Mouse (Mus musculus) spleen, adult 2 months (tissue): ENCODE data around the gene Defb5. TPM values are rescaled to one million over a fixed set of nuclear protein-coding genes. Genes with fewer than 3 reads are reported as not detected.
"Not testable (repeated sequence)": the region's sequence is repeated elsewhere in the genome, so short reads cannot be mapped to it uniquely, and the experiment has no call there.

ENCODE experiments used
- DNase-seq, 2 experiments: peaks; one replicate each; pipeline versions ENCODE4 v3.0.0 to v3.0.0-alpha.2; 2012 to 2021; ENCODE audit warnings: low spot score in 2 of 2, low read depth in 1 of 2
- H3K27ac ChIP-seq: fragments of 200-500 bp; 2 replicates; pipeline ENCODE4 v1.5.1; 2012; ENCODE audit warnings: low read length, inconsistent platforms; ENCODE audit not compliant: insufficient read depth
- H3K27me3 ChIP-seq: fragments of 200-500 bp; 2 replicates; pipeline ENCODE4 v1.6.1; 2012; ENCODE audit warnings: mild to moderate bottlenecking, moderate library complexity, low read length, inconsistent platforms; ENCODE audit not compliant: control insufficient read depth, insufficient read depth
- H3K36me3 ChIP-seq: fragments of 200-500 bp; 2 replicates; pipeline ENCODE4 v1.6.1; 2012; ENCODE audit warnings: mild to moderate bottlenecking, low read length, inconsistent platforms; ENCODE audit not compliant: control insufficient read depth, insufficient read depth
- H3K4me1 ChIP-seq: fragments of 200-500 bp; 2 replicates; pipeline ENCODE4 v1.6.1; 2011; ENCODE audit warnings: inconsistent platforms; ENCODE audit not compliant: control insufficient read depth, insufficient read depth, insufficient read length
- H3K4me3 ChIP-seq: fragments of 200-500 bp; 2 replicates; pipeline ENCODE4 v1.5.1; 2011; ENCODE audit warnings: mild to moderate bottlenecking, inconsistent platforms; ENCODE audit not compliant: insufficient read depth, insufficient read length; ENCODE audit errors: extremely low read depth
- CTCF ChIP-seq: fragments of 200-500 bp; IDR thresholded peaks from 2 replicates; pipeline ENCODE4 v1.5.1; 2011; ENCODE audit warnings: mild to moderate bottlenecking, inconsistent platforms; ENCODE audit not compliant: insufficient read depth, insufficient read length, insufficient replicate concordance; ENCODE audit errors: extremely low read depth
- POLR2A ChIP-seq: fragments of 200-500 bp; IDR thresholded peaks from 2 replicates; pipeline ENCODE4 v1.6.1; 2011; ENCODE audit warnings: low read depth, low read length, inconsistent platforms
- WGBS: fragments of 180-500 bp; shearing (Covaris S2); methylation state at CpG from one replicate; pipeline ENCODE4 v1.1.7; 2018; 5-methylcytosine and 5-hydroxymethylcytosine counted together
- polyA plus RNA-seq: library from polyadenylated mRNA; depleted of rRNA; stranded (reverse); fragments of >200 nt; gene quantifications from 2 replicates; pipeline ENCODE4 v1.2.3, GENCODE M21; 2012; rRNA removed

Defb5 gene
- polyA plus RNA-seq, result not detected in 2 replicates

GRCm38 (mm10) chr8:19247280-19247679 lies at the start of gene Defb5:
Gene Defb5 (plus strand): TSS chr8:19247580.
- TF ChIP-seq POLR2A, result no peak
- TF ChIP-seq CTCF, result no peak
- WGBS, result 93% methylated on average over 5 of the region's 5 CpGs
- Histone ChIP-seq H3K36me3 (no peaks in the 10 kb centered on the region), H3K4me1 (no peaks in the 10 kb centered on the region), H3K4me3 (no peak within 1 kb of the TSS), H3K27ac (no peak within 1 kb of the TSS), H3K27me3 (no peaks in the 10 kb centered on the region)
- no peak for DNase-seq

GRCm38 (mm10) chr8:19225161-19225560 lies 22.2 kb upstream of the Defb5 start, which contains the start of gene Defb6:
Gene Defb6 (plus strand): TSS chr8:19225478.
- no peaks in the 10 kb centered on the region for H3K36me3 ChIP-seq
- DNase-seq, result no peak
- no peak within 1 kb of the TSS for H3K27ac ChIP-seq
- no peak within 1 kb of the TSS for H3K4me3 ChIP-seq
- no peaks in the 10 kb centered on the region for H3K4me1 ChIP-seq
- TF ChIP-seq CTCF (no peak), POLR2A (no peak)
- 68% methylated on average over 1 of the region's 1 CpGs for WGBS
- H3K27me3 ChIP-seq, result no peaks in the 10 kb centered on the region

DNA sequence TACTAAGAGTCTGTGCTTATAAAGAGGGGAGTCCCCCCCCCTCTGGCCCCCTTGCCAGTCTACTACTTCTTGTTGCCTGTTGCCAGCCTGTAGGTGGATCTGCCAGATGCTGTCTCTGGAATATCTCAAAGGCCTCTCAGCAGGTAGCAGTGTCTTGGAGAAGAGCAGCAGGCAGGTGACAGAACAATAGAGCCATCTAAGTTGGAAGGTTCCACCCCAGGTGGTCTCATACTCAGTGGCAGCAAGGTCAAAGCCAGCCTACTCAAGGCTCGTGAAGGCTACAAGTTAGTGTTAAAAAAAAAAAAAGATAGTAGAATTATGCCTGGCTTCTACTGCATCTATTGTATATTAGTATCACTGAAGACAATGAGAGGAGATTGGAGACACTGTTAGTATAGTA lies 9.3 kb upstream of the Defb5 start:
- Histone ChIP-seq H3K4me1 (no peaks in the 10 kb centered on the region), H3K27ac (no peak overlapping the region), H3K4me3 (no peak overlapping the region), H3K36me3 (no peaks in the 10 kb centered on the region), H3K27me3 (no peaks in the 10 kb centered on the region)
- TF ChIP-seq POLR2A (no peak), CTCF (no peak)
- no peak for DNase-seq
- WGBS, result 74% methylated on average over 1 of the region's 1 CpGs

GRCm38 (mm10) chr8:19239616-19240015 lies 7.8 kb upstream of the Defb5 start, which contains the start of gene Defb46:
Gene Defb46 (plus strand): TSS chr8:19239916.
- no peak for DNase-seq
- Histone ChIP-seq H3K4me1 (no peaks in the 10 kb centered on the region), H3K27ac (no peak within 1 kb of the TSS), H3K36me3 (no peaks in the 10 kb centered on the region), H3K27me3 (no peaks in the 10 kb centered on the region), H3K4me3 (no peak within 1 kb of the TSS)
- TF ChIP-seq POLR2A (no peak), CTCF (no peak)
- 68% methylated on average over 2 of the region's 2 CpGs for WGBS

DNA sequence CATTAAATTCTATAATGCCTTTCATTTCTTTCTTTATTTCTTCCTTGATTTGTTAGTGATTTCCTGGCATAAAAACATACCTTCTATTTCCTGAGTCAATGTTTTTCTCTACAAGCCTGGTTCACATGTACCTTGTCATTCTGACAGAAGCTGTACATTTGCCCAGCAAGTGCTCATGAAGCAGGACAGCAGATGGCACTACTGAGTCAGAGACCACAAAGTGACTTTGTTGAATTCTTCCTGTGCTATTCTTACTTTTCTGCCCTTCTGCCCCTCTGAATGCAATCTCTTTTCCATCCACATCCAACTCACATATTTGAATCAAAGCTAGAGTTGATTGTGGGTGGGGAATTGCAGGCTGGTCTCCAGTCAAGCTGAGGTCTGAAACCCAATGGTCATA lies 10.8 kb downstream of the Defb5 start:
- Histone ChIP-seq H3K4me1 (no peaks in the 10 kb centered on the region), H3K36me3 (no peaks in the 10 kb centered on the region), H3K27me3 (no peaks in the 10 kb centered on the region), H3K4me3 (no peak overlapping the region), H3K27ac (no peak overlapping the region)
- TF ChIP-seq POLR2A (no peak), CTCF (no peak)
- DNase-seq, result no peak

- Histone ChIP-seq H3K36me3 (no peaks in the 10 kb centered on the region), H3K27me3 (no peaks in the 10 kb centered on the region), H3K27ac (no peak overlapping the region), H3K4me1 (no peaks in the 10 kb centered on the region), H3K4me3 (no peak overlapping the region)
- TF ChIP-seq CTCF (no peak), POLR2A (no peak)
- DNase-seq, result no peak
- 38% methylated on average over 3 of the region's 3 CpGs for WGBS
Measured at GRCm38 (mm10) chr8:19259667-19260066, 12.3 kb downstream of the Defb5 start.

GRCm38 (mm10) chr8:19293060-19293459 lies 45.7 kb downstream of the Defb5 start, which contains the start of gene Defb3:
Gene Defb3 (plus strand): TSS chr8:19293360.
- 48% methylated on average over 2 of the region's 2 CpGs for WGBS
- H3K27ac ChIP-seq, H3K36me3 ChIP-seq, H3K27me3 ChIP-seq, H3K4me3 ChIP-seq, DNase-seq, H3K4me1 ChIP-seq: not testable (repeated sequence)

DNA sequence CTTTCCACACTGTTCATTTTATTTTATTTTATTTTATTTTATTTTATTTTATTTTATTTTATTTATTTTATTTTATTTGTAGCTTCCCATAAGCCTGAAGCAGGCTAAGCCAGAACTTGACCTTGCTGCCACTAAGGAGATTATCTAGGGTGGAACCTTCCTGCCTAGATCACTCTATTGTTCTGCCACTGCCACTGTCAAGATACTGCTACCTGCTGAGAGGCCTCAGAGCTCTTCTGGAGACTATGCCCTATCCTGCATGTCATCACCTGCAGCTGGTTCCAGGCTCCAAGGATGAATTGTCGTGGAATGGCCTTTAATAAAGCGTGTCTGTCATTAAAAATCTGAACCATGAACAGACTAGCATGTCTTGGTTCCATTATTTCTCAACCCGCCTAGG lies 51.0 kb downstream of the Defb5 start:
- 67% methylated on average over 3 of the region's 3 CpGs for WGBS
- not testable (repeated sequence) for H3K27me3 ChIP-seq, H3K4me3 ChIP-seq, H3K27ac ChIP-seq, H3K36me3 ChIP-seq, DNase-seq, H3K4me1 ChIP-seq

Other genes starting within 250 kb of the Defb5 start
- not detected in 2 replicates for gene Defb38, start 221.0 kb upstream of the Defb5 start, polyA plus RNA-seq
- gene Defb39, start 182.8 kb upstream of the Defb5 start, polyA plus RNA-seq, result not detected in 2 replicates
- not detected in 2 replicates for gene Defb12, start 132.7 kb upstream of the Defb5 start, polyA plus RNA-seq
- gene Defb34, start 123.8 kb upstream of the Defb5 start, polyA plus RNA-seq, result not detected in 2 replicates
- gene Gm45826, start 106.8 kb upstream of the Defb5 start, polyA plus RNA-seq, result not detected in 2 replicates
- not detected in 2 replicates for gene Defb14, start 53.2 kb upstream of the Defb5 start, polyA plus RNA-seq
- not detected in 2 replicates for gene Defb4, start 48.9 kb upstream of the Defb5 start, polyA plus RNA-seq
- not detected in 2 replicates for gene Defb6, start 22.1 kb upstream of the Defb5 start, polyA plus RNA-seq
- not detected in 2 replicates for gene Defb46, start 7.7 kb upstream of the Defb5 start, polyA plus RNA-seq
- gene Defb3, start 45.8 kb downstream of the Defb5 start, polyA plus RNA-seq, result not detected in 2 replicates
- gene Defb8, start 200.0 kb downstream of the Defb5 start, polyA plus RNA-seq, result not detected in 2 replicates
- gene Defb7, start 247.5 kb downstream of the Defb5 start, polyA plus RNA-seq, result not detected in 2 replicates